Mouse (Mus musculus) heart, adult 2 months (tissue): ENCODE results near the gene Cnnm1. TPM values are rescaled to one million over a fixed set of nuclear protein-coding genes. Genes with fewer than 3 reads are reported as not detected.

ENCODE experiments used
- DNase-seq, 2 experiments: peaks; one replicate each; pipeline ENCODE4 v3.0.0; 2021
- H3K27ac ChIP-seq: fragments of 200-600 bp; 2 replicates; pipeline ENCODE4 v1.8.1; 2022
- H3K27me3 ChIP-seq: fragments of 200-500 bp; 2 replicates; pipeline ENCODE4 v1.6.1; 2012; ENCODE audit warnings: mild to moderate bottlenecking, low read length, inconsistent platforms, mixed read lengths; ENCODE audit not compliant: control insufficient read depth, insufficient read depth
- H3K36me3 ChIP-seq: fragments of 200-500 bp; 2 replicates; pipeline ENCODE4 v1.6.1; 2012; ENCODE audit warnings: low read length, inconsistent platforms; ENCODE audit not compliant: control insufficient read depth, insufficient read depth
- H3K4me1 ChIP-seq: fragments of 200-500 bp; 2 replicates; pipeline ENCODE4 v1.6.1; 2011; ENCODE audit warnings: low read length; ENCODE audit not compliant: control insufficient read depth, insufficient read depth
- H3K4me3 ChIP-seq: fragments of 200-600 bp; 2 replicates; pipeline ENCODE4 v1.8.1; 2022
- H3K79me2 ChIP-seq: fragments of 200-500 bp; replicated peaks from 2 replicates; pipeline ENCODE4 v1.6.1; 2012; ENCODE audit warnings: mild to moderate bottlenecking, inconsistent platforms, low read length, moderate library complexity, mixed read lengths; ENCODE audit not compliant: control insufficient read depth, insufficient read depth
- H3K9ac ChIP-seq: fragments of 200-500 bp; 2 replicates; pipeline ENCODE4 v1.6.1; 2012; ENCODE audit warnings: low read depth, mild to moderate bottlenecking, control low read depth, inconsistent platforms, low read length, mixed read lengths
- CTCF ChIP-seq: fragments of 200-600 bp; IDR thresholded peaks from 2 replicates; pipeline ENCODE4 v1.8.1; 2022; ENCODE audit warnings: antibody characterized with exemption, mild to moderate bottlenecking, moderate library complexity
- EP300 ChIP-seq: fragments of 200-500 bp; IDR thresholded peaks from 2 replicates; pipeline ENCODE4 v1.6.1; 2011; ENCODE audit warnings: low read depth, low read length, control low read depth; ENCODE audit not compliant: insufficient read depth
- POLR2A ChIP-seq: fragments of 200-500 bp; IDR thresholded peaks from 2 replicates; pipeline ENCODE4 v1.6.1; 2011; ENCODE audit warnings: mild to moderate bottlenecking, low read depth, low read length, control low read depth; ENCODE audit not compliant: insufficient read depth
- WGBS: fragments of 180-500 bp; shearing (Covaris S2); methylation state at CpG from one replicate; pipeline ENCODE4 v1.1.7; 2018; 5-methylcytosine and 5-hydroxymethylcytosine counted together
- intact Hi-C: fragments of 180-260 bp; cut with DNase I; formaldehyde crosslinking; loops from one replicate; pipeline ENCODE4 v1.15.1; 2025
- polyA plus RNA-seq: library from polyadenylated mRNA; depleted of rRNA; stranded (reverse); fragments of >200 nt; gene quantifications from 2 replicates; pipeline ENCODE4 v1.2.3, GENCODE M21; 2012
- total RNA-seq, 2 experiments: library from RNA; stranded (reverse); gene quantifications; 2 replicates each; pipeline ENCODE4 v1.2.3; 2021

The Cnnm1 gene
- total and polyA plus RNA-seq, 3 experiments, result 0.04 to 0.05 (median 0.05) TPM

DNA sequence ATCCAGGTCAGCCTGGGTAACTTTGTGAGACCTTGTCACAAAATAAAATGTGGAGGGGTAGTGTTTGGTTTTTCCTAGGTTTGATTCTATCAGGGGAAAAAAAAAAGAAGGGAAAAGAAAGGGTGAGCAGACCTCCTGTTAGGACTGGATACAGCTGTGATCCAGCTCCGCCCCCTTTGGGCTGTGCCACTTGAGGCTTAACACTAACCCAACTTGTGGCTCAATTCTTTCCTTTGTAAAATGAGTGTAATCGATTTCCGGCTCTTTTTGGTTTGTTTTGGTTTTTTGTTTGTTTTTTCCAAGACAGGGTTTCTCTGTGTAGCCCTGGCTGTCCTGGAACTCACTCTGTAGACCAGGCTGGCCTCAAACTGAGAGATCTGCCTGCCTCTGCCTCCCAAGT, 21.9 kb downstream of the Cnnm1 start:
- no peak for DNase-seq
- H3K27me3 ChIP-seq, result no peaks in the 10 kb centered on the region
- TF ChIP-seq EP300, result no peak
- no peak for TF ChIP-seq POLR2A
- no peak for TF ChIP-seq CTCF
- H3K27ac ChIP-seq, result no peak overlapping the region
- H3K36me3 ChIP-seq, result no peaks in the 10 kb centered on the region
- no peaks in the 10 kb centered on the region for H3K79me2 ChIP-seq
- H3K4me1 ChIP-seq, result no peaks in the 10 kb centered on the region
- no peak overlapping the region for H3K4me3 ChIP-seq
- no peak overlapping the region for H3K9ac ChIP-seq
- intact Hi-C loops, result no loop called here
- WGBS, result 92% methylated on average over 3 of the region's 3 CpGs

DNA sequence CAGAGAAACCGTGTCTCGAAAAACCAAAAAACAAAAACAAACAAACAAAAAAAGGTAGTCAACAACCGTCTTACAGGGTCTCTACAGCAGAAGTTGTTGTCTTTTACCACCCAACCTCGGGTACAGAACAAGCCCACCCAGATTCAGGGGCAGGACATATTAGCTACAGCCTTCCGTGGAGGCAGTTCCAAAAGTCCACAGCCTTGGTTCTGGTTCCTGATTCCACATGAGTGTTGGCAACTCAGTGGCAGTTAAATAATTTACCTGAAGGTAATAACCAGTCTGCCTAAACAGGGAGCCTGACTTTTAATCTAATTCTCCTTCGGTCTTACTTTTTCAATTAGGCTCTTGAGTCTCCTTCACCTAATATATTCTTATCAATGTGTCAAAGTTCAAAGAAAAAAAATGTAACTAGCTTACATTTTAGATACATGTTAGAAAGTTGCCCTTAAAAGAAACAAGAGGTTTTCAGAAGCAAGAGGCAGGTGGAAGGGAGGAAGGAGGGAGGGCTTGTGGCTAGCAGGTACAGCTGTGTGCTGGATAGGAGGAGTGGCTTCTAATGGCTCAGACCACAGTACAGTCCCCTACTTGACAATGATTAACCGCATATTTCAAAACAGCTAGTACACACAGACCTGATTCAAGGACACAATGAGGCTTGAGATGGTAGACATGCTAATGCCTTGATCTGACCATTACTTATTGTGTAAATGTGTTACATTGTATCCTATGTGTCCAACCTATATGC, 23.5 kb downstream of the Cnnm1 start:
- H3K79me2 ChIP-seq, result no peaks in the 10 kb centered on the region
- DNase-seq, result no peak
- no peak overlapping the region for H3K9ac ChIP-seq
- no peaks in the 10 kb centered on the region for H3K36me3 ChIP-seq
- no peak overlapping the region for H3K27ac ChIP-seq
- H3K4me1 ChIP-seq, result no peaks in the 10 kb centered on the region
- H3K27me3 ChIP-seq, result no peaks in the 10 kb centered on the region
- H3K4me3 ChIP-seq, result no peak overlapping the region
- intact Hi-C loops, result no loop called here
- TF ChIP-seq EP300 (no peak), CTCF (no peak), POLR2A (no peak)
- WGBS, result 79% methylated on average over 7 of the region's 7 CpGs

DNA sequence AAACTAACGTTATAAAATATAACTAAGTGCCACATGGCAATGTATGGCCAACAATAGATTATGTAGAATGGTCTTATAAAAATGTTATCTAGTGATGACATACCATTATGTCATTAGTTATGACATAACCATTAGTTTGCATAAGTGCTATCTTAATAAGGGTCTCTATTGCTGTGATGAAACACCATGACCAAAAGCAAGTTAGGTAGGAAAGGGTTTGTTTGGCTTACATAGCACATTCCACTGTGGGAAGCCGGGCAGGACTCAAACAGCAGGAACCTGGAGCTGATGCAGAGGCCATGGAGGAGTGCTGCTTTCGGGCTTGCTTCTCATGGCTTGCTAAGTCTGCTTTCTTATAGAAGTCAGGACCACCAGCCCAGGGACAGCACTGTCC, 24.1 kb downstream of the Cnnm1 start:
- no peak for DNase-seq
- no peaks in the 10 kb centered on the region for H3K79me2 ChIP-seq

DNA sequence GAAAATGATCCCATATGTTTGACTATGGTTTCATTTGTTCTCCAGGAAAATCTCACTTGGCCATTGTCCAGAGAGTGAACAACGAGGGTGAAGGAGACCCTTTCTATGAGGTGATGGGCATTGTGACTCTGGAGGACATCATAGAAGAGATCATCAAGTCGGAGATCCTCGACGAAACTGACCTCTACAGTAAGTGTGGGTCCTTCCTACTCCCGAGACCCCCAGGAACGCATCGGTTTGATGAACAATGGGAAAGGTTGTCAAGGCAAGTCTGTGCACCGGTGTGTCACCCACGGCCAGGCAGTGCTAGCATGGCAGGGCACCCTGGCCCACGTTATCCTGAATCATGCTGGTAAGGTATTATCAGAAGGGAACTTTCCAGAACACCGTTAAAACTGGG, 24.8 kb downstream of the Cnnm1 start:
- Histone ChIP-seq H3K4me3 (no peak overlapping the region), H3K79me2 (no peaks in the 10 kb centered on the region), H3K36me3 (no peaks in the 10 kb centered on the region), H3K27me3 (no peaks in the 10 kb centered on the region), H3K9ac (no peak overlapping the region), H3K4me1 (no peaks in the 10 kb centered on the region), H3K27ac (no peak overlapping the region)
- WGBS, result 83% methylated on average over 11 of the region's 11 CpGs
- no peak for DNase-seq
- TF ChIP-seq EP300 (no peak), POLR2A (no peak), CTCF (no peak)
- intact Hi-C loops, result no loop called here

More for the DNA sequence above, 24.1 kb downstream of the Cnnm1 start:
- H3K4me1 ChIP-seq, result no peaks in the 10 kb centered on the region
- intact Hi-C loops, result no loop called here
- TF ChIP-seq CTCF (no peak), POLR2A (no peak), EP300 (no peak)
- H3K9ac ChIP-seq, result no peak overlapping the region
- no peaks in the 10 kb centered on the region for H3K36me3 ChIP-seq
- H3K27me3 ChIP-seq, result no peaks in the 10 kb centered on the region
- whole genome bisulfite sequencing, result 71% methylated on average over 3 of the region's 3 CpGs
- no peak overlapping the region for H3K27ac ChIP-seq
- H3K4me3 ChIP-seq, result no peak overlapping the region

DNA sequence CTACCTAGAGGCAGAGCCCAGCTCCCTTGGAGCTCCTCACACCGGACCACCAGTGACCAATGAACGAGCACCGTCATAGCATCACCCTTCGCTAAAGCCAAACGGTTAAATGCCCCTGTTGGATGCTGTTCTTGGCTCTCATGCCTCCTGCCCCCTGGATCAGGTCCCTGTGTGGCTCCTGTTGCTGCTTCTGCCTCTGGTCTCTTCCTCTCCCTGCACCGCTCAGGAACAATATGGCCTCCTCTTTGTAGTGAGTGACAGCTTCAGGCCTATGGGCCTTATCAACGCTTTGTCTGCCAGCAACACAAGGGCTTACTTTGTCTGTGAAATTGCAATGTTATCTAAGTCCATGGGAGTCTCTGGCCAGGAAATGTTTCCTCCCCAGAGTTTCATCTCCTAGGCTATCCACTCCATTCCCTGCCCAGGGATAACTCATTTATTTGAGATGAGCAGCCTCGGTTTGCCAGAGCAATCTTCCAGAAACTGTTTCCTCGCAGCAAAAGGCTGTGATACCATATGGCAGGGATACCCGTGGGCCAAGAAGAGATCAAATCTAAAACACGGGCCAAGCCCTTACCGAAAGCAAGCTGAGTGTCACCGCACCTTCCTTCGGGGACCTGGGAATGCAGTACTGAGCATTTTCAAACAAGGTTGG, 25.5 kb downstream of the Cnnm1 start:
- no peak for DNase-seq
- TF ChIP-seq POLR2A (no peak), CTCF (no peak), EP300 (no peak)
- H3K4me3 ChIP-seq, result no peak overlapping the region
- H3K79me2 ChIP-seq, result no peaks in the 10 kb centered on the region
- intact Hi-C loops, result no loop called here
- H3K27me3 ChIP-seq, result no peaks in the 10 kb centered on the region
- H3K9ac ChIP-seq, result no peak overlapping the region
- H3K27ac ChIP-seq, result no peak overlapping the region
- WGBS, result 76% methylated on average over 14 of the region's 14 CpGs
- no peaks in the 10 kb centered on the region for H3K36me3 ChIP-seq
- H3K4me1 ChIP-seq, result no peaks in the 10 kb centered on the region

DNA sequence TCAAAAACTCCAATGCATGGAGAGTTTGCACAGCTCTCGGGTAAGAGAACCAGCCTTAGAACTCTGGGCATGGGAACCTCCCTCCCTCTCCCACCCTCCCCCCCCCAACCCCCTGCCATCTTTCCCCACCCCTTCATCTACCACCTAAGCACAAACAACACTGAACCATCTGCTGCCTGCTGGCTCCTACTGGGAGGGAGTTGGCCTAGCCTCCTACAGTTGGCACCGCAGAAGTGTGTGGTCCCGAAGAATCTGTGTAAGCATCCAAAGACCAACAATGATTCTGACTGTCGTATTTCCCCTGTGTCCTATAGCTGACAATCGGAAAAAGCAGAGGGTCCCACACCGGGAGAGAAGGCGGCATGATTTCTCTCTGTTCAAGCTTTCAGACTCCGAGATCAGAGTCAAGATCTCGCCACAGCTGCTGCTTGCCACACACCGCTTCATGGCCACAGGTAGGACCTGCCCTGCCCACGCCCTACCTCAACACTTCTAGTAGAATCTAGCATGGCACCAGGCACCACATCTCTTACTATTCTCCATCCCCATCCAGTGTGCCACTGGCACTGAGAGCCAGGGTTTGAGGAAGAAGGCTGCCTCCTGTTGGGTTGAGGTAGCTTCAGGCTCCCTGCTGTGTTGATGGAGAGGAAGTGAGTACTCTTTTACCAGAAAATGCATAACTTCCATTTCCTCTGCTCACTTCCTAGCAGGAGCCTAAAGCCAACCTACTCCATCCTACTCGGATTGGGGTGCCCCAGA, 27.9 kb downstream of the Cnnm1 start:
- no peaks in the 10 kb centered on the region for H3K4me1 ChIP-seq
- 78% methylated on average over 12 of the region's 12 CpGs for WGBS
- intact Hi-C loops, result no loop called here

More for the DNA sequence above, 27.9 kb downstream of the Cnnm1 start:
- no peak overlapping the region for H3K4me3 ChIP-seq
- H3K36me3 ChIP-seq, result no peaks in the 10 kb centered on the region
- TF ChIP-seq EP300, result no peak
- no peak for TF ChIP-seq CTCF
- TF ChIP-seq POLR2A, result no peak
- H3K27me3 ChIP-seq, result no peaks in the 10 kb centered on the region
- H3K27ac ChIP-seq, result no peak overlapping the region
- no peaks in the 10 kb centered on the region for H3K79me2 ChIP-seq
- H3K9ac ChIP-seq, result no peak overlapping the region
- DNase-seq, result no peak
